36 mouse cellular contexts compared by ENCODE assay signal in the genomic region with DNA sequence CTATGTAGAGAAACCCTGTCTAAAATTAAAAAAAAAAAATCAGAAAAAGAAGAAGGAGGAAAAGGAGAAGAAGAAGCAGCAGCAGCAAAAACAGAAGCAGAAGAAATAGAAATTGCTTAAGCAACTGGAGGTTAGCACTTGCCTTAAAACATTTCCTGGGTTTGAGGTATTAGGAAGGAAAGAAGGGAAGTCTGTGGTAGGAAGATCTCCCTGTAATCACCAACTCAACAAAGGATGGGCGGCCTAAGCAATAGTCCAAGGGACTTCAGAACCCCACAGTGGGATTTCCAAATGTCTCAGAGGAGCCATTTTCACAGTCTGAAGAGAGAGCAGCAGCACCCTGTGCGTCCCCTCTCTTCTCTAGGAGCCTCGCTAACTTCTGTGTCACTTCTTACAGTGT. TPM values are rescaled to one million over a fixed set of nuclear protein-coding genes. Genes with fewer than 3 reads are reported as not detected.
DNase-seq lines count a peak whose midpoint lies in the region; ATAC-seq and TF ChIP-seq lines count a peak whose summit lies in the region.
"Had no signal": no experiment of that assay in that cellular context is flagged by ENCODE, and none has a peak within 500 bp of the region (broad histone marks: within the 10 kb centered on the region; RNA-seq: fewer than 3 reads in every experiment).

No protein-coding gene starts in this region.

- H3K4me1 ChIP-seq in kidney, embryonic 16.5 days (ENCODE audit: insufficient read depth, low read length), result peaks cover 32% of the 10 kb centered on the region
- H3K4me1 ChIP-seq in midbrain, embryonic 10.5 days, result peaks cover 91% of the 10 kb centered on the region
- peaks cover 60% of the 10 kb centered on the region for H3K4me1 ChIP-seq in midbrain, embryonic 13.5 days (replicated peaks)
- no peaks in the 10 kb centered on the region for H3K4me1 ChIP-seq in intestine, postnatal 0 days (replicated peaks; ENCODE audit: control insufficient read depth, insufficient read depth, low read length)
- H3K4me1 ChIP-seq: liver, embryonic 15.5 days had no signal

- H3K27me3 ChIP-seq in kidney, embryonic 16.5 days (ENCODE audit: insufficient read depth, low read length), result peaks cover 11% of the 10 kb centered on the region
- peaks cover 76% of the 10 kb centered on the region for H3K27me3 ChIP-seq in midbrain, embryonic 10.5 days (ENCODE audit: low read depth, poor library complexity, severe bottlenecking)
- no peaks in the 10 kb centered on the region for H3K27me3 ChIP-seq in midbrain, embryonic 13.5 days
- 0 out of 2 replicates have a peak, but pooled peaks cover 17% of the 10 kb centered on the region for H3K27me3 ChIP-seq in intestine, postnatal 0 days (replicated peaks; ENCODE audit: control insufficient read depth, insufficient read depth, low read length)
- H3K27me3 ChIP-seq: forebrain, embryonic 15.5 days; hindbrain, embryonic 15.5 days; midbrain, embryonic 15.5 days; neural tube, embryonic 15.5 days had no signal

- H3K4me3 ChIP-seq in kidney, embryonic 16.5 days (ENCODE audit: low read length), result no peak overlapping the region
- H3K4me3 ChIP-seq in midbrain, embryonic 10.5 days, result no peak overlapping the region
- H3K4me3 ChIP-seq in midbrain, embryonic 13.5 days (replicated peaks), result no peak overlapping the region
- no peak overlapping the region for H3K4me3 ChIP-seq in intestine, postnatal 0 days (ENCODE audit: low read depth, low read length)
- H3K4me3 ChIP-seq: embryonic facial prominence, embryonic 12.5 days; forebrain, embryonic 15.5 days; gastrocnemius, adult 2 months; heart, adult 2 months; heart, embryonic 12.5 days; hindbrain, embryonic 15.5 days; limb, embryonic 10.5 days; limb, embryonic 15.5 days; liver, embryonic 15.5 days; midbrain, embryonic 15.5 days; neural tube, embryonic 15.5 days; stomach, embryonic 15.5 days had no signal

- no peak overlapping the region for H3K9ac ChIP-seq in kidney, embryonic 16.5 days (replicated peaks; ENCODE audit: low read length)
- no peak overlapping the region for H3K9ac ChIP-seq in midbrain, embryonic 13.5 days (replicated peaks)
- no peak overlapping the region for H3K9ac ChIP-seq in intestine, postnatal 0 days (ENCODE audit: low read depth, low read length)
- H3K9ac ChIP-seq: embryonic facial prominence, embryonic 12.5 days; forebrain, embryonic 15.5 days; heart, embryonic 12.5 days; hindbrain, embryonic 15.5 days; limb, embryonic 15.5 days; liver, embryonic 15.5 days; lung, embryonic 14.5 days; midbrain, embryonic 15.5 days; neural tube, embryonic 15.5 days; stomach, embryonic 15.5 days had no signal

- H3K36me3 ChIP-seq in kidney, embryonic 16.5 days (ENCODE audit: insufficient read depth, low read length), result no peaks in the 10 kb centered on the region
- no peaks in the 10 kb centered on the region for H3K36me3 ChIP-seq in midbrain, embryonic 10.5 days
- H3K36me3 ChIP-seq in midbrain, embryonic 13.5 days, result no peaks in the 10 kb centered on the region
- H3K36me3 ChIP-seq in intestine, postnatal 0 days (ENCODE audit: control insufficient read depth, insufficient read depth), result no peaks in the 10 kb centered on the region
- H3K36me3 ChIP-seq: embryonic facial prominence, embryonic 12.5 days; forebrain, embryonic 15.5 days; heart, embryonic 12.5 days; hindbrain, embryonic 15.5 days; limb, embryonic 10.5 days; limb, embryonic 15.5 days; liver, embryonic 15.5 days; midbrain, embryonic 15.5 days; neural tube, embryonic 15.5 days; stomach, embryonic 15.5 days had no signal

- no peak for TF ChIP-seq CTCF in intestine, postnatal 0 days (IDR thresholded peaks at IDR 0.05; ENCODE audit: low read depth)

- no peak for DNase-seq in kidney, adult 11 months
- DNase-seq in midbrain, embryonic 10.5 days (ENCODE audit: low spot score), result no peak
- DNase-seq in spleen, adult 12 weeks (ENCODE audit: low spot score), result no peak
- DNase-seq: cerebellum, adult 11 months; cerebellum, adult 9-10 months; cerebellum, postnatal 36 days; embryo, embryonic 11 days; gastrocnemius, adult 2 months; gastrocnemius, postnatal 36 days; heart, adult 2 months; kidney, postnatal 10 days; lung, embryonic 14.5 days; retina, postnatal 1 day; right cerebral cortex, postnatal 14 days; thymus, postnatal 14 days had no signal

- peak overlapping the region; percentile 65 for H3K27ac ChIP-seq in kidney, embryonic 16.5 days (ENCODE audit: low read length)
- H3K27ac ChIP-seq in midbrain, embryonic 10.5 days (replicated peaks), result peak overlapping the region; percentile 98
- H3K27ac ChIP-seq in midbrain, embryonic 13.5 days, result no peak overlapping the region
- no peak overlapping the region for H3K27ac ChIP-seq in intestine, postnatal 0 days (ENCODE audit: low read depth, low read length)
- H3K27ac ChIP-seq: embryonic facial prominence, embryonic 12.5 days; forebrain, embryonic 15.5 days; gastrocnemius, adult 2 months; heart, adult 2 months; hindbrain, embryonic 15.5 days; limb, embryonic 10.5 days; limb, embryonic 15.5 days; liver, embryonic 15.5 days; midbrain, embryonic 15.5 days; neural tube, embryonic 15.5 days; stomach, embryonic 15.5 days had no signal

- no peaks in the 10 kb centered on the region for H3K9me3 ChIP-seq in kidney, embryonic 16.5 days (ENCODE audit: low read length)
- H3K9me3 ChIP-seq in midbrain, embryonic 10.5 days (replicated peaks), result no peaks in the 10 kb centered on the region
- H3K9me3 ChIP-seq in midbrain, embryonic 13.5 days, result no peaks in the 10 kb centered on the region
- H3K9me3 ChIP-seq in intestine, postnatal 0 days (ENCODE audit: control insufficient read depth), result no peaks in the 10 kb centered on the region
- H3K9me3 ChIP-seq: embryonic facial prominence, embryonic 12.5 days; forebrain, embryonic 15.5 days; heart, embryonic 12.5 days; hindbrain, embryonic 15.5 days; limb, embryonic 10.5 days; limb, embryonic 15.5 days; liver, embryonic 15.5 days; midbrain, embryonic 15.5 days; neural tube, embryonic 15.5 days; stomach, embryonic 15.5 days had no signal

- 86% methylated on average over 3 of the region's 3 CpGs for WGBS in kidney, embryonic 16.5 days
- 86% methylated on average over 3 of the region's 3 CpGs for WGBS in midbrain, embryonic 10.5 days
- 95% methylated on average over 3 of the region's 3 CpGs for WGBS in midbrain, embryonic 13.5 days
- WGBS in intestine, postnatal 0 days, result 83% methylated on average over 3 of the region's 3 CpGs

- H3K4me2 ChIP-seq in kidney, embryonic 16.5 days (replicated peaks; ENCODE audit: low read depth, low read length), result no peak overlapping the region
- H3K4me2 ChIP-seq in midbrain, embryonic 13.5 days (replicated peaks), result no peak overlapping the region
- no peak overlapping the region for H3K4me2 ChIP-seq in intestine, postnatal 0 days (replicated peaks; ENCODE audit: low read depth)
- H3K4me2 ChIP-seq: embryonic facial prominence, embryonic 12.5 days; forebrain, embryonic 15.5 days; heart, embryonic 12.5 days; hindbrain, embryonic 15.5 days; limb, embryonic 15.5 days; liver, embryonic 15.5 days; lung, embryonic 14.5 days; midbrain, embryonic 15.5 days; neural tube, embryonic 15.5 days; stomach, embryonic 15.5 days had no signal

- no peak for ATAC-seq in kidney, embryonic 16.5 days (ENCODE audit: low FRiP score, low TSS enrichment)
- ATAC-seq in midbrain, embryonic 13.5 days, result no peak
- ATAC-seq in granulocyte monocyte progenitor cell, adult 5-6 weeks (replicated peaks; ENCODE audit: poor library complexity, severe bottlenecking), result peak; percentile 86
- no peak for ATAC-seq in intestine, postnatal 0 days
- ATAC-seq: activated CD4-positive, CD25-positive, alpha-beta regulatory T cell, adult 4 months; forebrain, embryonic 15.5 days; midbrain, embryonic 15.5 days had no signal

RNA-seq across cellular contexts. Expression of gene Kcnj10, which starts 11.4 kb away (rescaled TPM):
- 1.2 and 1.6 TPM in 2 replicates for polyA plus RNA-seq in kidney, embryonic 16.5 days (2015; fragmentation: Nextera tagmentation; extraction: Ambion mirVana)
- polyA plus RNA-seq in midbrain, embryonic 10.5 days (2016; fragmentation: Nextera tagmentation; extraction: Ambion mirVana), result 0.46 and 0.75 TPM in 2 replicates
- 0.98 TPM in 2 replicates for polyA plus RNA-seq in midbrain, embryonic 13.5 days (2015; fragmentation: Nextera tagmentation; extraction: Ambion mirVana)
- 0.32 TPM in 1 of 2 replicates, not detected in the other for total RNA-seq in granulocyte monocyte progenitor cell, adult 5-6 weeks (2014; fragmentation: Nextera tagmentation)
- 0.46 TPM in 1 of 2 replicates, not detected in the other for total RNA-seq in granulocyte monocyte progenitor cell, adult 5-6 weeks (2017)
- polyA plus RNA-seq in intestine, postnatal 0 days (2015; fragmentation: Nextera tagmentation; extraction: Ambion mirVana), result 0.16 and 0.17 TPM in 2 replicates
- total RNA-seq: gastrocnemius, postnatal 36 days; hematopoietic stem cell, adult 5-6 weeks had no signal
- polyA plus RNA-seq: C2C12; heart, embryonic 12.5 days; heart, postnatal 0 days had no signal

RNA-seq across cellular contexts. Expression of gene Kcnj9, which starts 23.3 kb away (rescaled TPM):
- polyA plus RNA-seq in kidney, embryonic 16.5 days (2015; fragmentation: Nextera tagmentation; extraction: Ambion mirVana), result not detected in 2 replicates
- 0.23 and 0.61 TPM in 2 replicates for polyA plus RNA-seq in midbrain, embryonic 10.5 days (2016; fragmentation: Nextera tagmentation; extraction: Ambion mirVana)
- polyA plus RNA-seq in midbrain, embryonic 13.5 days (2015; fragmentation: Nextera tagmentation; extraction: Ambion mirVana), result 3.6 and 3.9 TPM in 2 replicates
- total RNA-seq in granulocyte monocyte progenitor cell, adult 5-6 weeks (2014; fragmentation: Nextera tagmentation), result not detected in 2 replicates
- not detected in 2 replicates for total RNA-seq in granulocyte monocyte progenitor cell, adult 5-6 weeks (2017)
- 0.05 TPM in 1 of 2 replicates, not detected in the other for polyA plus RNA-seq in intestine, postnatal 0 days (2015; fragmentation: Nextera tagmentation; extraction: Ambion mirVana)
- total RNA-seq: gastrocnemius, adult 2 months; gastrocnemius, postnatal 36 days; heart, adult 2 months; hematopoietic stem cell, adult 5-6 weeks; megakaryocyte-erythroid progenitor cell, adult 5-6 weeks had no signal
- polyA plus RNA-seq: heart, embryonic 12.5 days; heart, postnatal 0 days; intestine, embryonic 14.5 days; limb, embryonic 10.5 days; liver, embryonic 15.5 days; small intestine, adult 2 months had no signal

RNA-seq across cellular contexts. Expression of gene Pigm, which starts 23.9 kb away (rescaled TPM):
- 7.3 and 7.8 TPM in 2 replicates for polyA plus RNA-seq in kidney, embryonic 16.5 days (2015; fragmentation: Nextera tagmentation; extraction: Ambion mirVana)
- 9.3 and 9.9 TPM in 2 replicates for polyA plus RNA-seq in midbrain, embryonic 10.5 days (2016; fragmentation: Nextera tagmentation; extraction: Ambion mirVana)
- polyA plus RNA-seq in midbrain, embryonic 13.5 days (2015; fragmentation: Nextera tagmentation; extraction: Ambion mirVana), result 4.9 and 5.7 TPM in 2 replicates
- total RNA-seq in granulocyte monocyte progenitor cell, adult 5-6 weeks (2014; fragmentation: Nextera tagmentation), result 10.2 and 16.0 TPM in 2 replicates
- total RNA-seq in granulocyte monocyte progenitor cell, adult 5-6 weeks (2017), result 13.8 and 16.2 TPM in 2 replicates
- polyA plus RNA-seq in intestine, postnatal 0 days (2015; fragmentation: Nextera tagmentation; extraction: Ambion mirVana), result 4.3 and 4.4 TPM in 2 replicates

RNA-seq across cellular contexts. Expression of gene Atp1a2, which starts 54.6 kb away (rescaled TPM):
- polyA plus RNA-seq in kidney, embryonic 16.5 days (2015; fragmentation: Nextera tagmentation; extraction: Ambion mirVana), result 1.7 and 2.4 TPM in 2 replicates
- polyA plus RNA-seq in midbrain, embryonic 10.5 days (2016; fragmentation: Nextera tagmentation; extraction: Ambion mirVana), result 3.0 and 4.3 TPM in 2 replicates
- 25.3 and 25.8 TPM in 2 replicates for polyA plus RNA-seq in midbrain, embryonic 13.5 days (2015; fragmentation: Nextera tagmentation; extraction: Ambion mirVana)
- not detected in 2 replicates for total RNA-seq in granulocyte monocyte progenitor cell, adult 5-6 weeks (2014; fragmentation: Nextera tagmentation)
- total RNA-seq in granulocyte monocyte progenitor cell, adult 5-6 weeks (2017), result not detected in 2 replicates
- polyA plus RNA-seq in intestine, postnatal 0 days (2015; fragmentation: Nextera tagmentation; extraction: Ambion mirVana), result 1.9 and 2.8 TPM in 2 replicates
- total RNA-seq: hematopoietic stem cell, adult 5-6 weeks; megakaryocyte-erythroid progenitor cell, adult 5-6 weeks had no signal

Comparison
In these comparisons a context has a peak if more than half of its experiments do, and no peak if none do; other contexts are left out.
1. H3K27ac ChIP-seq: peak in kidney, embryonic 16.5 days (single experiment) and midbrain, embryonic 10.5 days (single experiment); none in midbrain, embryonic 13.5 days (single experiment) and intestine, postnatal 0 days (single experiment).